Mouse (Mus musculus): ENCODE data around the gene Lpin3.

DNA sequence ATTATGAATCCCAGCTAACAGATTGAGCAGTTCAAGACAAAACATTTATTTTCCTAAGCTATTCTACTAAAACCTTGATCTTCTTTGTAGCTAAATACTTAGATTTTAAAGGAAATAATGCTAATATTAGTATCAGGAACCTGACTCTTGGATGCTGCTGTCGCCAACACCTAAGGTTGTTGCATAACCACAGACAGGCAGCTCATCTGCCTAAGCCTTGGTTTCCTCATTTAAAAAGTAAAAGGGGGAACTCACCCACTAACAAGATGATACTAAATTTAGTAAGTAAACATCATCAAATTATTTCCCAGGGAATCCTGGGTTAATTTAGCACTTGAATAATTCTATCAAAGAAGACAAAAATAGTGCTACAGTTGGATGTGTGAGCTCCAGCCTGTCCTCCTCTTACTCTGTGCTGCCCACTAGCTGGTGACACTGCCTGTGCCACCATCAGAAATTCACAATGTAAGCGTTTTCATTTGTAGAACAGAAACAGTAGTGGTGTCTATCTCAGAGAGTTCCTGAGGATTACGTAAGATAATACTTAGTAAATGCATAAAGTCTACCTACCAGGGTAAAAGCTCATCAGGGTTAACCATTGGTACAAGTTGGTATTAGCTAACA, 30.7 kb upstream of the Lpin3 start:
- TF ChIP-seq CTCF (conservative IDR thresholded peaks at IDR 0.05; ENCODE audit: low read length) (no peak), POU5F1 (IDR thresholded peaks at IDR 0.05; ENCODE audit: borderline replicate concordance, low read length) (no peak)

All from E14TG2a.4 (cell line).